In genomic region chr4:130913511-130913910, GRCm38 (mm10) we compare ENCODE assay signal across 12 mouse cellular contexts. TPM values are rescaled to one million over a fixed set of nuclear protein-coding genes. Genes with fewer than 3 reads are reported as not detected.
DNase-seq lines count a peak whose midpoint lies in the region; ATAC-seq and TF ChIP-seq lines count a peak whose summit lies in the region.
"Had no signal": no experiment of that assay in that cellular context is flagged by ENCODE, and none has a peak within 500 bp of the region (broad histone marks: within the 10 kb centered on the region; RNA-seq: fewer than 3 reads in every experiment).

No protein-coding gene starts in this region.

- no peaks in the 10 kb centered on the region for H3K4me1 ChIP-seq in liver, adult 2 months (ENCODE audit: control insufficient read depth, insufficient read depth, low read length)
- peaks cover 86% of the 10 kb centered on the region for H3K4me1 ChIP-seq in G1E (ENCODE audit: insufficient read depth, low read depth, low read length)
- H3K4me1 ChIP-seq in cortical plate, adult 2 months (ENCODE audit: control insufficient read depth, insufficient read depth, low read length): peaks cover 3% of the 10 kb centered on the region
- H3K4me1 ChIP-seq in megakaryocyte, embryonic 14.5 days: peaks cover 82% of the 10 kb centered on the region

- no peaks in the 10 kb centered on the region for H3K9me3 ChIP-seq in G1E (replicated peaks)
- H3K9me3 ChIP-seq in megakaryocyte, embryonic 14.5 days: no peaks in the 10 kb centered on the region

- H3K9ac ChIP-seq in liver, adult 2 months (ENCODE audit: low read depth, low read length): peak overlapping the region; percentile 54

- DNase-seq in liver, adult 2 months (ENCODE audit: extremely low read depth, low read depth, low spot score): no peak
- DNase-seq in liver (no peak), G1E (ENCODE audit: low spot score) (no peak)
- no peak for DNase-seq in adrenal gland, adult 18-20 months (ENCODE audit: low spot score in 2 of 2)
- DNase-seq in ovary, postnatal 36 days (ENCODE audit: low spot score): no peak
- DNase-seq: heart, postnatal 4 days; right cerebral cortex, postnatal 14 days had no signal

- no peak for ATAC-seq in G1E (ENCODE audit: extremely low read depth, insufficient number of reproducible peaks, low FRiP score, poor library complexity, severe bottlenecking)
- ATAC-seq: Patski had no signal

- no peaks in the 10 kb centered on the region for H3K36me3 ChIP-seq in liver, adult 2 months (ENCODE audit: control insufficient read depth, insufficient read depth, low read length)
- H3K36me3 ChIP-seq in G1E (replicated peaks): peaks cover 40% of the 10 kb centered on the region
- peaks cover 47% of the 10 kb centered on the region for H3K36me3 ChIP-seq in megakaryocyte, embryonic 14.5 days (replicated peaks; ENCODE audit: low read length)

- H3K79me2 ChIP-seq in liver, adult 2 months (ENCODE audit: control insufficient read depth, insufficient read depth, low read length): no peaks in the 10 kb centered on the region

- 57% methylated on average over 3 of the region's 3 CpGs for WGBS in liver, adult 2 months

- no peaks in the 10 kb centered on the region for H3K27me3 ChIP-seq in liver, adult 2 months (ENCODE audit: control insufficient read depth, insufficient read depth, low read length)
- H3K27me3 ChIP-seq in G1E (ENCODE audit: insufficient read depth, low read length): no peaks in the 10 kb centered on the region
- H3K27me3 ChIP-seq in megakaryocyte, embryonic 14.5 days (replicated peaks): no peaks in the 10 kb centered on the region

- peak overlapping the region; percentile 63 for H3K27ac ChIP-seq in liver, adult 2 months (replicated peaks; ENCODE audit: insufficient read depth, low read depth, low read length)
- peak overlapping the region; percentile 44; the same call in 1 of the 2 replicates for H3K27ac ChIP-seq in cortical plate, adult 2 months (ENCODE audit: insufficient read depth, low read length)
- H3K27ac ChIP-seq: kidney, postnatal 0 days had no signal

- TF ChIP-seq POLR2A in liver, adult 2 months (IDR thresholded peaks at IDR 0.05; ENCODE audit: extremely low read depth, insufficient read depth, low read length): no peak
- no peak for TF ChIP-seq POLR2A in cortical plate, adult 2 months (IDR thresholded peaks at IDR 0.05; ENCODE audit: extremely low read depth, insufficient read depth, low read length)

- peak overlapping the region; percentile 45 for H3K4me3 ChIP-seq in liver, adult 2 months (ENCODE audit: insufficient read depth, low read depth, low read length)
- H3K4me3 ChIP-seq in G1E (ENCODE audit: low read depth, low read length): peak overlapping the region; percentile 74
- H3K4me3 ChIP-seq in cortical plate, adult 2 months (ENCODE audit: insufficient read depth, low read length): no peak overlapping the region; the same call in 1 of the 2 replicates
- peak overlapping the region; percentile 97 for H3K4me3 ChIP-seq in megakaryocyte, embryonic 14.5 days (replicated peaks)
- H3K4me3 ChIP-seq: myocyte had no signal

- TF ChIP-seq CTCF in liver, adult 2 months (IDR thresholded peaks at IDR 0.05; ENCODE audit: low read depth, low read length): no peak
- no peak for TF ChIP-seq CTCF in G1E (IDR thresholded peaks at IDR 0.05; ENCODE audit: low read depth, low read length)
- no peak for TF ChIP-seq CTCF in cortical plate, adult 2 months (IDR thresholded peaks at IDR 0.05; ENCODE audit: extremely low read depth, insufficient read depth, low read length)

RNA-seq across cellular contexts. Expression of gene Laptm5, which starts 0.6 kb away (rescaled TPM):
- 4.8 and 5.4 TPM in 2 replicates for total RNA-seq in liver, adult 2 months (2014; rRNA removed)
- 18.9 and 31.5 TPM in 2 replicates for polyA plus RNA-seq in liver, adult 2 months (2012; rRNA removed)
- total RNA-seq in G1E (2014; fragmentation: Nextera tagmentation): 717 and 822 TPM in 2 replicates
- 184 and 222 TPM in 2 replicates for total RNA-seq in G1E (2017)
- 540 and 565 TPM in 2 replicates for polyA plus RNA-seq in G1E (2012)
- polyA plus RNA-seq in cortical plate, adult 2 months (2012; rRNA removed): 66.8 and 71.4 TPM in 2 replicates
- polyA plus RNA-seq in megakaryocyte, embryonic 14.5 days (2012; ENCODE audit: insufficient read depth, low replicate concordance): 2,077 and 24,581 TPM in 2 replicates
- total RNA-seq in adrenal gland, adult 18-20 months (2021): 10 to 100 TPM; 25.1 to 54.6 TPM
- polyA plus RNA-seq: Patski had no signal

RNA-seq across cellular contexts. Expression of gene Matn1, which starts 30.7 kb away (rescaled TPM):
- total RNA-seq in liver, adult 2 months (2014; rRNA removed): not detected in 2 replicates
- not detected in 2 replicates for polyA plus RNA-seq in liver, adult 2 months (2012; rRNA removed)
- 0.98 TPM in 1 of 2 replicates, not detected in the other for total RNA-seq in G1E (2014; fragmentation: Nextera tagmentation)
- 0.60 and 1.1 TPM in 2 replicates for total RNA-seq in G1E (2017)
- polyA plus RNA-seq in G1E (2012): 0.30 and 0.79 TPM in 2 replicates
- 0.36 and 0.46 TPM in 2 replicates for polyA plus RNA-seq in cortical plate, adult 2 months (2012; rRNA removed)
- polyA plus RNA-seq in megakaryocyte, embryonic 14.5 days (2012; ENCODE audit: insufficient read depth, low replicate concordance): 1.1 and 4.1 TPM in 2 replicates
- total RNA-seq in adrenal gland, adult 18-20 months (2021): not detected
- total RNA-seq: heart, postnatal 4 days had no signal
- polyA plus RNA-seq: myocyte, Patski had no signal
